Mouse (Mus musculus) midbrain, embryonic 16.5 days (tissue): ENCODE results near the gene Anxa6. TPM values are rescaled to one million over a fixed set of nuclear protein-coding genes. Genes with fewer than 3 reads are reported as not detected.

ENCODE experiments used
- ATAC-seq: fragments of 200-750 bp; cut with Nextera tagmentation; 2 replicates; pipeline ENCODE4 v1.8.0; 2017; ENCODE audit warnings: moderate TSS enrichment
- H3K27ac ChIP-seq: fragments of 300-500 bp; sonication (generic); 2 replicates; pipeline ENCODE4 v1.5.1; 2014; ENCODE audit warnings: mild to moderate bottlenecking, low read length, mixed read lengths
- H3K27me3 ChIP-seq: fragments of 300-500 bp; sonication (generic); 2 replicates; pipeline ENCODE4 v1.6.1; 2014; ENCODE audit warnings: low read depth, low read length, mixed read lengths; ENCODE audit not compliant: control insufficient read depth, insufficient read depth
- H3K36me3 ChIP-seq: fragments of 300-500 bp; sonication (generic); 2 replicates; pipeline ENCODE4 v1.6.1; 2014; ENCODE audit warnings: mild to moderate bottlenecking, low read length, moderate library complexity, mixed read lengths; ENCODE audit not compliant: control insufficient read depth, insufficient read depth
- H3K4me1 ChIP-seq: fragments of 300-500 bp; sonication (generic); 2 replicates; pipeline ENCODE4 v1.6.1; 2014; ENCODE audit warnings: mild to moderate bottlenecking, low read length, mixed read lengths; ENCODE audit not compliant: control insufficient read depth, insufficient read depth
- H3K4me2 ChIP-seq: fragments of 300-500 bp; sonication (generic); 2 replicates; pipeline ENCODE4 v1.6.1; 2014; ENCODE audit warnings: mild to moderate bottlenecking, low read length, mixed read lengths
- H3K4me3 ChIP-seq: fragments of 300-500 bp; sonication (generic); 2 replicates; pipeline ENCODE4 v1.5.1; 2014; ENCODE audit warnings: low read depth, mild to moderate bottlenecking, low read length, moderate library complexity, mixed read lengths
- H3K9ac ChIP-seq: fragments of 300-500 bp; sonication (generic); 2 replicates; pipeline ENCODE4 v1.6.1; 2014; ENCODE audit warnings: low read depth, low read length, mixed read lengths
- H3K9me3 ChIP-seq: fragments of 300-500 bp; sonication (generic); replicated peaks from 2 replicates; pipeline ENCODE4 v1.6.1; 2014; ENCODE audit warnings: mild to moderate bottlenecking, low read length, mixed read lengths; ENCODE audit not compliant: control insufficient read depth, poor library complexity, severe bottlenecking
- WGBS: fragments of 180-500 bp; shearing (Covaris S2); extraction: QIAGEN DNeasy Blood & Tissue Kit; methylation state at CpG from one replicate; pipeline ENCODE4 v1.1.7; 2014; 5-methylcytosine and 5-hydroxymethylcytosine counted together
- polyA plus RNA-seq: library from polyadenylated mRNA; unstranded; fragments of >200 nt; fragmentation: Nextera tagmentation; extraction: Ambion mirVana; gene quantifications from 2 replicates; pipeline ENCODE4 v1.2.1, GENCODE M21; 2015

Gene Anxa6
- polyA plus RNA-seq, 1 experiment from 2014 or later: 37.0 TPM

GRCm38 (mm10) chr11:54939501-54939900 is 93.7 kb downstream of the Anxa6 start:
- 90% methylated on average over 8 of the region's 8 CpGs for WGBS
- H3K4me3 ChIP-seq: no peak overlapping the region

GRCm38 (mm10) chr11:54936771-54937140 is 96.5 kb downstream of the Anxa6 start:
- no peak for ATAC-seq
- 0 out of 2 replicates have a peak, but pooled peaks cover 2% of the 10 kb centered on the region for H3K4me1 ChIP-seq
- H3K36me3 ChIP-seq: peaks cover 10% of the 10 kb centered on the region; the same call in 1 of the 2 replicates
- no peak overlapping the region for H3K4me3 ChIP-seq
- 98% methylated on average over 3 of the region's 3 CpGs for WGBS
- H3K27ac ChIP-seq: no peak overlapping the region
- no peak overlapping the region for H3K9ac ChIP-seq
- no peak overlapping the region for H3K4me2 ChIP-seq
- no peaks in the 10 kb centered on the region for H3K27me3 ChIP-seq
- no peaks in the 10 kb centered on the region for H3K9me3 ChIP-seq

More at GRCm38 (mm10) chr11:54939501-54939900, 93.7 kb downstream of the Anxa6 start:
- H3K4me1 ChIP-seq: 0 out of 2 replicates have a peak, but pooled peaks cover 2% of the 10 kb centered on the region
- H3K9ac ChIP-seq: no peak overlapping the region
- H3K27ac ChIP-seq: no peak overlapping the region
- H3K4me2 ChIP-seq: no peak overlapping the region
- peaks cover 7% of the 10 kb centered on the region; the same call in 1 of the 2 replicates for H3K36me3 ChIP-seq
- no peaks in the 10 kb centered on the region for H3K9me3 ChIP-seq
- ATAC-seq: no peak
- no peaks in the 10 kb centered on the region for H3K27me3 ChIP-seq

DNA sequence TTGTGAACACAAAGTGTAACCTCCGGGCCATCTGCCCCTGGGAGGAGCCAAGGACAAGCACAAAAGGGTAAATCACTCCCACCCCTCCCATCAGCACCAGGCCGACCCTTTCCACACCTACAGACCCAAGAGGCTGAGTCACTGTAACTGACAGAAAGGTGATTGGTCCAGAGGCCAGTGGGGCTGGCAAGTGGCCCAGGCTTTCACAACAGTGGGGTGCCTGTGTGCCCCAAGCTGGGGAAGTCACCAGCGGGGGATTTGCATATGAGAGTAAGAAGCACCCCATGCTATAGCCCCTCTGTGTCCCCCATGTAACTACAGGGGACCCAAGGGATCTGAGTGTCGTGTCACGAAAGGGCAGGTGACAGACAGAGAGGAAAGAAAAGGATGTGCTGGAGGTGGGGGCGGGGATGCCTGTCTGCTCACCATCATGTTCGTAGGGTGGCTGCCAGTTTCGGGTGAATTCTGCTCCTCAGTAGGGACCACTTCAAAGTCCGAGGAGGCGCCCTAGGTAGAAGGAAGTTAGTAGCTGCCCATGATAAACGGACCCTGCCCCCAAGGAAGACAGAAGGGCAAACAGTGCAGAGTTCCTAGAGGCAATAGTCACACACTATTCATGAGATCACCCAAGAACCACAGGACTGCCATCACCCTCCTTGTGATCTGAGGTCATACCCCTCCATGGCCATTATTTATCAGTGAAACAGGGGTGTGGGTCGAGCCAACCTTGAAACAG is 97.0 kb downstream of the Anxa6 start:
- Histone ChIP-seq H3K36me3 (peaks cover 13% of the 10 kb centered on the region), H3K4me3 (no peak overlapping the region), H3K4me1 (0 out of 2 replicates have a peak, but pooled peaks cover 2% of the 10 kb centered on the region), H3K9me3 (no peaks in the 10 kb centered on the region), H3K27ac (no peak overlapping the region), H3K9ac (no peak overlapping the region), H3K27me3 (no peaks in the 10 kb centered on the region), H3K4me2 (no peak overlapping the region)
- no peak for ATAC-seq
- 36% methylated on average over 12 of the region's 12 CpGs for WGBS

DNA sequence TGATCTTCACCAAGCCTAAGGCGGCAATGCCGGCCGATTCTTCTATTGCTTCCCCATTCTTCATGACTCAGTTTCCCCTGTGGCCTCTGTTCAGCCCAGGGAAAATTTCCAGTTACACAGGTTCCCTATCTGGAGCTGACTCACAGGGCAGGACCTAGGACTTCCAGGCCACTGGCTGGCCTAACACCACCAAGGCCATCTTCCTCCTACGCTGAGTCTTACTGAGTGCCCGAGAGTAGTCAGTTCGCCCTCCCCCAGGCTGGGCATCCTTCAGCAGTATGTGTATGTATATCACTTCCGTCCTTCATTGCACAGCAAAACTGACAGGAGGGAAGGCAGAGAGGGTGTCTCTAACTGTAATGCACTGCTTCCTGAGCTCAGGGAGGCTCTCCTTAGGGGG is 99.0 kb downstream of the Anxa6 start:
- Histone ChIP-seq H3K9me3 (no peaks in the 10 kb centered on the region), H3K27ac (no peak overlapping the region), H3K4me1 (0 out of 2 replicates have a peak, but pooled peaks cover 2% of the 10 kb centered on the region), H3K4me3 (no peak overlapping the region), H3K36me3 (peaks cover 13% of the 10 kb centered on the region), H3K4me2 (no peak overlapping the region), H3K27me3 (no peaks in the 10 kb centered on the region), H3K9ac (no peak overlapping the region)
- WGBS: 96% methylated on average over 7 of the region's 7 CpGs
- no peak for ATAC-seq

GRCm38 (mm10) chr11:54932540-54932939 is 100.7 kb downstream of the Anxa6 start:
- Histone ChIP-seq H3K27ac (no peak overlapping the region), H3K36me3 (peaks cover 19% of the 10 kb centered on the region), H3K4me3 (no peak overlapping the region), H3K9ac (no peak overlapping the region), H3K4me2 (no peak overlapping the region), H3K27me3 (no peaks in the 10 kb centered on the region), H3K4me1 (0 out of 2 replicates have a peak, but pooled peaks cover 2% of the 10 kb centered on the region), H3K9me3 (no peaks in the 10 kb centered on the region)
- ATAC-seq: no peak
- 95% methylated on average over 6 of the region's 6 CpGs for WGBS

GRCm38 (mm10) chr11:54931405-54932093 is 101.7 kb downstream of the Anxa6 start:
- Histone ChIP-seq H3K27ac (no peak overlapping the region), H3K36me3 (peaks cover 18% of the 10 kb centered on the region; the same call in 1 of the 2 replicates), H3K4me1 (0 out of 2 replicates have a peak, but pooled peaks cover 2% of the 10 kb centered on the region), H3K27me3 (no peaks in the 10 kb centered on the region), H3K9me3 (no peaks in the 10 kb centered on the region), H3K9ac (no peak overlapping the region), H3K4me2 (no peak overlapping the region), H3K4me3 (no peak overlapping the region)
- WGBS: 67% methylated on average over 5 of the region's 5 CpGs
- ATAC-seq: no peak

DNA sequence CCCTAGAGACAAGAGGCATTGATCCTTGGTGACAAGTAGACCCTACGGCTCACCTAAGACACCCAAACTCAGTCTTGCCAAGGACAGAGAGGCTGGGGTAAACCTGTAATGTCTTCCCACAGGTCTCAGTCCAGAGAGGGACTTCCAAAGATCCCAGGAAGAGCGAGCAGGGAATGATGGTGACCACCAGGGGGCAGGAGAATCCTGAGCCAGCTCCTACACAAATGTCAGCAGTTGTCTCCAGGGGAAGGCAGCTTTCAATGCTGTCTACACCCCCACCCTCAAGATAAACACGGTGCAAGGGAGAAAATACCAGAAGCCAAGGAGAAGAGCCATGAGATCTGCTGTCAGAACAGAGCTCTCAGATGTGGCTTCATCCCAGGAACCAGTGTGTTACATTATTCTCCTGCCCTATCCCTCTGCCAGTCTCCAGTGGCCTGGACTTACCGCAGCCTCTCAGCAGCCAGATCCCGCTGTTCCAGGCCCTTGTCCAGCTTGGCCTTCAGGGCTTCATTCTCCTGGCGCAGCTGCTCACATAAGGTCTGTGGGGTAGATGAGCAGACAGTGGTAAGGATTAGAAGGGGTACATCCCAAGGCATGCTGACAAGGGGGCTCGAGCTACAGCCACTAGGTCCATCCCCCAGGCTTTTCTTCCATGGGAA is 102.8 kb downstream of the Anxa6 start:
- no peaks in the 10 kb centered on the region for H3K9me3 ChIP-seq
- WGBS: 65% methylated on average over 7 of the region's 7 CpGs
- no peak overlapping the region for H3K4me2 ChIP-seq
- no peak overlapping the region for H3K4me3 ChIP-seq
- ATAC-seq: no peak
- H3K9ac ChIP-seq: 0 out of 2 replicates have a peak overlapping the region, but pooled peaks have one; percentile 14
- H3K27me3 ChIP-seq: no peaks in the 10 kb centered on the region
- H3K27ac ChIP-seq: no peak overlapping the region
- H3K4me1 ChIP-seq: no peaks in the 10 kb centered on the region
- peaks cover 25% of the 10 kb centered on the region for H3K36me3 ChIP-seq

- H3K4me1 ChIP-seq: no peaks in the 10 kb centered on the region
- WGBS: 87% methylated on average over 8 of the region's 8 CpGs
- H3K36me3 ChIP-seq: peaks cover 25% of the 10 kb centered on the region
- no peaks in the 10 kb centered on the region for H3K27me3 ChIP-seq
- no peak overlapping the region for H3K9ac ChIP-seq
- no peak overlapping the region for H3K4me2 ChIP-seq
- ATAC-seq: no peak
- H3K9me3 ChIP-seq: no peaks in the 10 kb centered on the region
- no peak overlapping the region for H3K4me3 ChIP-seq
- H3K27ac ChIP-seq: no peak overlapping the region
Measured at GRCm38 (mm10) chr11:54929744-54930143, 103.5 kb downstream of the Anxa6 start.
